Mouse (Mus musculus) forebrain, embryonic 16.5 days (tissue): Measurements from ENCODE around the gene Pop5. TPM values are rescaled to one million over a fixed set of nuclear protein-coding genes. Genes with fewer than 3 reads are reported as not detected.

Source experiments
- ATAC-seq: fragments of 200-750 bp; cut with Nextera tagmentation; 2 replicates; pipeline ENCODE4 v1.8.0; 2017; ENCODE audit warnings: mild to moderate bottlenecking, moderate library complexity
- H3K27ac ChIP-seq: fragments of 300-500 bp; sonication (generic); 2 replicates; pipeline ENCODE4 v1.5.1; 2014; ENCODE audit warnings: low read length, control low read depth
- H3K27me3 ChIP-seq: fragments of 300-500 bp; sonication (generic); replicated peaks from 2 replicates; pipeline ENCODE4 v1.6.1; 2014; ENCODE audit warnings: low read length; ENCODE audit not compliant: control insufficient read depth, insufficient read depth
- H3K36me3 ChIP-seq: fragments of 300-500 bp; sonication (generic); 2 replicates; pipeline ENCODE4 v1.6.1; 2014; ENCODE audit not compliant: control insufficient read depth, insufficient read depth
- H3K4me1 ChIP-seq: fragments of 300-500 bp; sonication (generic); replicated peaks from 2 replicates; pipeline ENCODE4 v1.6.1; 2014; ENCODE audit warnings: low read length; ENCODE audit not compliant: control insufficient read depth, insufficient read depth
- H3K4me2 ChIP-seq: fragments of 300-500 bp; sonication (generic); 2 replicates; pipeline ENCODE4 v1.6.1; 2014; ENCODE audit warnings: mild to moderate bottlenecking, low read length, control low read depth
- H3K4me3 ChIP-seq: fragments of 300-500 bp; sonication (generic); replicated peaks from 2 replicates; pipeline ENCODE4 v1.5.1; 2014; ENCODE audit warnings: mild to moderate bottlenecking, low read length, control low read depth
- H3K9ac ChIP-seq: fragments of 300-500 bp; sonication (generic); replicated peaks from 2 replicates; pipeline ENCODE4 v1.6.1; 2014; ENCODE audit warnings: low read depth, low read length, control low read depth
- H3K9me3 ChIP-seq: fragments of 300-500 bp; sonication (generic); 2 replicates; pipeline ENCODE4 v1.6.1; 2016; ENCODE audit warnings: low read length; ENCODE audit not compliant: control insufficient read depth
- WGBS: fragments of 180-500 bp; shearing (Covaris S2); extraction: QIAGEN DNeasy Blood & Tissue Kit; methylation state at CpG from one replicate; pipeline ENCODE4 v1.1.7; 2014; 5-methylcytosine and 5-hydroxymethylcytosine counted together
- polyA plus RNA-seq: library from polyadenylated mRNA; unstranded; fragments of >200 nt; fragmentation: Nextera tagmentation; extraction: Ambion mirVana; gene quantifications from 2 replicates; pipeline ENCODE4 v1.2.1, GENCODE M21; 2015

The Pop5 gene
- polyA plus RNA-seq, 1 experiment from 2014 or later: 85.3 TPM

- no peaks in the 10 kb centered on the region for H3K9me3 ChIP-seq
- H3K36me3 ChIP-seq: peaks cover 47% of the 10 kb centered on the region
- no peak overlapping the region for H3K27ac ChIP-seq
- no peak for ATAC-seq
- 76% methylated on average over 1 of the region's 1 CpGs for WGBS
- H3K27me3 ChIP-seq: no peaks in the 10 kb centered on the region
- H3K4me1 ChIP-seq: no peaks in the 10 kb centered on the region
- H3K9ac ChIP-seq: no peak overlapping the region
- H3K4me3 ChIP-seq: no peak overlapping the region
- no peak overlapping the region for H3K4me2 ChIP-seq
Measured at GRCm38 (mm10) chr5:115255472-115255871, 19.8 kb downstream of the Pop5 start.

- no peaks in the 10 kb centered on the region for H3K9me3 ChIP-seq
- H3K4me1 ChIP-seq: no peaks in the 10 kb centered on the region
- no peak for ATAC-seq
- no peaks in the 10 kb centered on the region for H3K27me3 ChIP-seq
- H3K4me2 ChIP-seq: no peak overlapping the region
- H3K9ac ChIP-seq: no peak overlapping the region
- WGBS: 92% methylated on average over 10 of the region's 10 CpGs
- H3K4me3 ChIP-seq: no peak overlapping the region
- H3K36me3 ChIP-seq: peaks cover 35% of the 10 kb centered on the region
- no peak overlapping the region for H3K27ac ChIP-seq
Measured at GRCm38 (mm10) chr5:115256909-115257546, 21.4 kb downstream of the Pop5 start.

DNA sequence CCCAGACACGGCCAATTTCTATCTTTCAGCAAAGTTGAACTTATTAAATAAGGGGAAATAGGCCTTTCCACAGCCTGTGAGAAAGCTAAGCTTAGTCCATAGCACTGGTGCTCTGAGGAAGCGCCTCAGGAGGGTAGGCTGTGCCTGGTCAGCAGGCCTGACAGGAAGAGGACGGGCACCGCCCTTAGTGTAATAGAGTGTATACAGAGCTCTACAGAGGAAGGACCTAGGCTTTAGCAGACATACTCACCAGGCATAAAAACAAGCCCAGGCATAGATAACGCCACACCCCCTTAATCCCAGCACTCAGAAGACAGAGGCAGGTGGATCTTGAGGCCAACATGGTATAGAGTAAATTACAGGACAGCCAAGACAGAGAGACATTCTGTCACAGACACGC lies 24.7 kb downstream of the Pop5 start:
- H3K4me3 ChIP-seq: no peak overlapping the region
- no peak overlapping the region for H3K4me2 ChIP-seq
- WGBS: 95% methylated on average over 6 of the region's 6 CpGs
- no peak for ATAC-seq
- no peak overlapping the region for H3K9ac ChIP-seq
- no peaks in the 10 kb centered on the region for H3K27me3 ChIP-seq
- no peaks in the 10 kb centered on the region for H3K9me3 ChIP-seq
- H3K4me1 ChIP-seq: no peaks in the 10 kb centered on the region
- H3K27ac ChIP-seq: no peak overlapping the region
- peaks cover 32% of the 10 kb centered on the region for H3K36me3 ChIP-seq

- no peak for ATAC-seq
- Histone ChIP-seq H3K27me3 (no peaks in the 10 kb centered on the region), H3K9ac (no peak overlapping the region), H3K36me3 (peaks cover 24% of the 10 kb centered on the region), H3K4me2 (no peak overlapping the region), H3K4me1 (no peaks in the 10 kb centered on the region), H3K4me3 (no peak overlapping the region), H3K9me3 (no peaks in the 10 kb centered on the region), H3K27ac (no peak overlapping the region)
- WGBS: 87% methylated on average over 8 of the region's 8 CpGs
Measured at GRCm38 (mm10) chr5:115261141-115261540, 25.5 kb downstream of the Pop5 start.

GRCm38 (mm10) chr5:115261880-115262279 lies 26.2 kb downstream of the Pop5 start:
- Histone ChIP-seq H3K4me3 (no peak overlapping the region), H3K9me3 (no peaks in the 10 kb centered on the region), H3K27ac (no peak overlapping the region), H3K4me1 (no peaks in the 10 kb centered on the region), H3K4me2 (no peak overlapping the region), H3K36me3 (peaks cover 17% of the 10 kb centered on the region), H3K27me3 (no peaks in the 10 kb centered on the region), H3K9ac (no peak overlapping the region)
- no peak for ATAC-seq
- WGBS: 92% methylated on average over 1 of the region's 1 CpGs

- Histone ChIP-seq H3K4me3 (no peak overlapping the region), H3K9me3 (no peaks in the 10 kb centered on the region), H3K36me3 (peaks cover 13% of the 10 kb centered on the region), H3K27me3 (no peaks in the 10 kb centered on the region), H3K4me1 (0 out of 2 replicates have a peak, but pooled peaks cover 3% of the 10 kb centered on the region), H3K4me2 (no peak overlapping the region), H3K27ac (no peak overlapping the region), H3K9ac (no peak overlapping the region)
- WGBS: 89% methylated on average over 14 of the region's 14 CpGs
- ATAC-seq: no peak
Measured at GRCm38 (mm10) chr5:115262502-115263291, 27.1 kb downstream of the Pop5 start.

DNA sequence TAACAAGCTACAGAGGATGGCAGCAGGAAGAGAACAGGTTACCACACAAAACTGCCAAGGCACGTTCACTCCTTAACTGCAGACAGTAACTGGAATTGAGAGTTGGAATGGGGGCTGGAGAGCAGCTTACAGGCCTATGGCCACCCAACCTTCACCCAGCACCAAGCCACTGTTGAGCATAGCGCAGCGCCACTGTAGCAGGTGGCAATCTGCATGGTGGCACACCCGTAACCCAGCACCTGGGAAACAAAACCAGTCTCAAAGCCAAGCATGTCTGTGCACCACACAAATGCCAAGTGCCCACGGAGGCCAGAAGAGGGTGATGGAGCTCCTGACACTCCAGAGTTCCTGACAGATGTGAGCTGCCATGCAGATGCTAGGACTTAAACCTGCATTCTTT lies 30.7 kb downstream of the Pop5 start:
- Histone ChIP-seq H3K4me1 (peaks cover 27% of the 10 kb centered on the region), H3K36me3 (no peaks in the 10 kb centered on the region), H3K4me2 (no peak overlapping the region), H3K27ac (no peak overlapping the region), H3K9ac (no peak overlapping the region), H3K9me3 (no peaks in the 10 kb centered on the region), H3K27me3 (no peaks in the 10 kb centered on the region), H3K4me3 (no peak overlapping the region)
- WGBS: 90% methylated on average over 5 of the region's 5 CpGs
- no peak for ATAC-seq

DNA sequence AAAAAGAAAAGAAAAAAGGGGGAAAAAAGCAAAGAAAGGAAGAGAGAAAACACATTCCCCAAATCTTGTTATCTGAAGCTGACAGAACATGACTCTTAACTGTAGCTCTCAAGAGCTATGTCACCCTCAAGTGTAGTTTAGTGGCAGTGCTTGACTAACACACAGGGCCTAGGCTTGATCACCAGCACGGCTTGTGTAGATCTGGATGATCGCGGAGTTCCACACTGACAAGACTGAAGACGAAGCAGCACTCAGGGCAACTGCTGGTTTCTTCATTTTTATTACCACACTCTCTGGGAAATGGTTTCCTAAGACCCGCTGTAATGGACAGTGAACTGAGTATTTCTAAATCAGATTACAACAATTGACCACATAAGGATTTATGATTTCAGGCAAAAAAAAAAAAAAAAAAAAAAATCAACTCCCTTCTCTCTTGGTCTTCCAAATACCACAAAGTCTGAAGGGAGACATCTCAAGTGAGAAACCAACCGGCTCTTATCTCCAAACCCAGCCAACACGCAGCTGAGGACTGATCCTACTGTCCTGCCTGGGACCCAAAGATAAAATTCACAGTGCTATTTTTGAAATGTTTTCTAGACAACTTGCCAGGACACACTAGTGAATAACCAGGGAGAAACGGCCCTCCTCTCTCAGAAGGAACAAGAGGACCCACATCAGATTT lies 31.3 kb downstream of the Pop5 start:
- Histone ChIP-seq H3K36me3 (no peaks in the 10 kb centered on the region), H3K27ac (no peak overlapping the region), H3K9ac (no peak overlapping the region), H3K4me1 (peaks cover 29% of the 10 kb centered on the region), H3K4me2 (no peak overlapping the region), H3K27me3 (no peaks in the 10 kb centered on the region), H3K4me3 (no peak overlapping the region), H3K9me3 (no peaks in the 10 kb centered on the region)
- ATAC-seq: no peak
- WGBS: 83% methylated on average over 8 of the region's 8 CpGs

- whole genome bisulfite sequencing: 84% methylated on average over 3 of the region's 3 CpGs
- no peak overlapping the region for H3K27ac ChIP-seq
- H3K27me3 ChIP-seq: no peaks in the 10 kb centered on the region
- H3K4me1 ChIP-seq: peaks cover 29% of the 10 kb centered on the region
- no peak overlapping the region for H3K9ac ChIP-seq
- no peaks in the 10 kb centered on the region for H3K36me3 ChIP-seq
- no peak overlapping the region for H3K4me2 ChIP-seq
- no peaks in the 10 kb centered on the region for H3K9me3 ChIP-seq
- no peak for ATAC-seq
- H3K4me3 ChIP-seq: no peak overlapping the region
Measured at GRCm38 (mm10) chr5:115267469-115268045, 31.9 kb downstream of the Pop5 start.
